Mouse (Mus musculus): ENCODE results near the gene Tnxb. TPM values are rescaled to one million over a fixed set of nuclear protein-coding genes. Genes with fewer than 3 reads are reported as not detected.

Tnxb gene
- polyA plus RNA-seq, 1 experiment from 2014 or later: 0.26 TPM

- no peak overlapping the region for H3K4me2 ChIP-seq (ENCODE audit: low read length)
- TF ChIP-seq CTCF (IDR thresholded peaks at IDR 0.05; ENCODE audit: low read depth): no peak; the same call in 1 of the 2 replicates
- 0 out of 2 replicates have a peak, but pooled peaks cover 5% of the 10 kb centered on the region for H3K4me1 ChIP-seq (replicated peaks; ENCODE audit: insufficient read depth, low read length)
- no peak overlapping the region for H3K9ac ChIP-seq (ENCODE audit: low read depth, low read length)
- H3K9me3 ChIP-seq (replicated peaks; ENCODE audit: low read length): no peaks in the 10 kb centered on the region
- no peak for ATAC-seq (replicated peaks; ENCODE audit: low FRiP score, low read depth)
- DNase-seq (ENCODE audit: low spot score): no peak
- no peak overlapping the region for H3K4me3 ChIP-seq (replicated peaks; ENCODE audit: low read depth, low read length)
- 70% methylated on average over 11 of the region's 11 CpGs for WGBS
- H3K27me3 ChIP-seq (ENCODE audit: insufficient read depth, low read length): peaks cover 9% of the 10 kb centered on the region; the same call in 1 of the 2 replicates
- no peaks in the 10 kb centered on the region for H3K36me3 ChIP-seq (ENCODE audit: insufficient read depth, low read length)
- H3K27ac ChIP-seq: no peak overlapping the region
These were observed 11.7 kb downstream of the Tnxb start for GRCm38 (mm10) chr17:34681881-34682536.

GRCm38 (mm10) chr17:34683179-34683578 lies 12.8 kb downstream of the Tnxb start:
- WGBS: 63% methylated on average over 8 of the region's 8 CpGs
- 0 out of 2 replicates have a peak, but pooled peaks cover 5% of the 10 kb centered on the region for H3K4me1 ChIP-seq (replicated peaks; ENCODE audit: insufficient read depth, low read length)
- TF ChIP-seq CTCF (IDR thresholded peaks at IDR 0.05; ENCODE audit: low read depth): no peak
- H3K4me2 ChIP-seq (ENCODE audit: low read length): no peak overlapping the region
- H3K4me3 ChIP-seq (replicated peaks; ENCODE audit: low read depth, low read length): no peak overlapping the region
- ATAC-seq (replicated peaks; ENCODE audit: low FRiP score, low read depth) (no peak), DNase-seq (ENCODE audit: low spot score) (no peak)
- H3K9me3 ChIP-seq (replicated peaks; ENCODE audit: low read length): no peaks in the 10 kb centered on the region
- peaks cover 8% of the 10 kb centered on the region; the same call in 1 of the 2 replicates for H3K27me3 ChIP-seq (ENCODE audit: insufficient read depth, low read length)
- no peaks in the 10 kb centered on the region for H3K36me3 ChIP-seq (ENCODE audit: insufficient read depth, low read length)
- no peak overlapping the region for H3K27ac ChIP-seq
- H3K9ac ChIP-seq (ENCODE audit: low read depth, low read length): no peak overlapping the region

GRCm38 (mm10) chr17:34683686-34684220 lies 13.4 kb downstream of the Tnxb start:
- Histone ChIP-seq H3K9ac (ENCODE audit: low read depth, low read length) (no peak overlapping the region), H3K4me2 (ENCODE audit: low read length) (no peak overlapping the region), H3K36me3 (ENCODE audit: insufficient read depth, low read length) (no peaks in the 10 kb centered on the region), H3K4me3 (replicated peaks; ENCODE audit: low read depth, low read length) (no peak overlapping the region), H3K27ac (no peak overlapping the region), H3K9me3 (replicated peaks; ENCODE audit: low read length) (no peaks in the 10 kb centered on the region), H3K27me3 (ENCODE audit: insufficient read depth, low read length) (peaks cover 5% of the 10 kb centered on the region; the same call in 1 of the 2 replicates), H3K4me1 (replicated peaks; ENCODE audit: insufficient read depth, low read length) (0 out of 2 replicates have a peak, but pooled peaks cover 5% of the 10 kb centered on the region)
- ATAC-seq (replicated peaks; ENCODE audit: low FRiP score, low read depth): no peak
- DNase-seq (ENCODE audit: low spot score): no peak
- WGBS: 67% methylated on average over 10 of the region's 10 CpGs
- TF ChIP-seq CTCF (IDR thresholded peaks at IDR 0.05; ENCODE audit: low read depth): no peak

- DNase-seq (ENCODE audit: low spot score): no peak
- 51% methylated on average over 9 of the region's 9 CpGs for WGBS
- H3K27ac ChIP-seq: no peak overlapping the region
These were observed 14.0 kb downstream of the Tnxb start for GRCm38 (mm10) chr17:34684253-34684893.

GRCm38 (mm10) chr17:34685120-34686110 lies 15.1 kb downstream of the Tnxb start:
- Histone ChIP-seq H3K36me3 (ENCODE audit: insufficient read depth, low read length) (no peaks in the 10 kb centered on the region), H3K4me3 (replicated peaks; ENCODE audit: low read depth, low read length) (no peak overlapping the region), H3K4me2 (ENCODE audit: low read length) (no peak overlapping the region), H3K4me1 (replicated peaks; ENCODE audit: insufficient read depth, low read length) (0 out of 2 replicates have a peak, but pooled peaks cover 5% of the 10 kb centered on the region), H3K27me3 (ENCODE audit: insufficient read depth, low read length) (no peaks in the 10 kb centered on the region), H3K27ac (no peak overlapping the region), H3K9me3 (replicated peaks; ENCODE audit: low read length) (no peaks in the 10 kb centered on the region), H3K9ac (ENCODE audit: low read depth, low read length) (no peak overlapping the region)
- 75% methylated on average over 28 of the region's 28 CpGs for WGBS
- TF ChIP-seq CTCF (IDR thresholded peaks at IDR 0.05; ENCODE audit: low read depth): no peak
- DNase-seq (ENCODE audit: low spot score): no peak
- no peak for ATAC-seq (replicated peaks; ENCODE audit: low FRiP score, low read depth)

More at GRCm38 (mm10) chr17:34684253-34684893, 14.0 kb downstream of the Tnxb start:
- Histone ChIP-seq H3K9ac (ENCODE audit: low read depth, low read length) (no peak overlapping the region), H3K4me3 (replicated peaks; ENCODE audit: low read depth, low read length) (no peak overlapping the region), H3K4me1 (replicated peaks; ENCODE audit: insufficient read depth, low read length) (0 out of 2 replicates have a peak, but pooled peaks cover 5% of the 10 kb centered on the region), H3K27me3 (ENCODE audit: insufficient read depth, low read length) (peaks cover 5% of the 10 kb centered on the region; the same call in 1 of the 2 replicates), H3K4me2 (ENCODE audit: low read length) (no peak overlapping the region), H3K36me3 (ENCODE audit: insufficient read depth, low read length) (no peaks in the 10 kb centered on the region), H3K9me3 (replicated peaks; ENCODE audit: low read length) (no peaks in the 10 kb centered on the region)
- TF ChIP-seq CTCF (IDR thresholded peaks at IDR 0.05; ENCODE audit: low read depth): no peak
- no peak for ATAC-seq (replicated peaks; ENCODE audit: low FRiP score, low read depth)

All from kidney, postnatal 0 days (tissue).